Mouse (Mus musculus) ES-Bruce4 (cell line): ENCODE measurements around the gene B3galt5. TPM values are rescaled to one million over a fixed set of nuclear protein-coding genes. Genes with fewer than 3 reads are reported as not detected.

ENCODE experiments used
- H3K27ac ChIP-seq: 2 replicates; pipeline ENCODE4 v1.5.1; 2012; ENCODE audit warnings: low read length, inconsistent platforms; ENCODE audit not compliant: insufficient read depth
- H3K27me3 ChIP-seq: 2 replicates; pipeline ENCODE4 v1.6.1; 2012; ENCODE audit warnings: mild to moderate bottlenecking, low read length, inconsistent platforms; ENCODE audit not compliant: control insufficient read depth, poor library complexity, insufficient read depth, severe bottlenecking
- H3K36me3 ChIP-seq: 2 replicates; pipeline ENCODE4 v1.6.1; 2012; ENCODE audit warnings: inconsistent platforms, mild to moderate bottlenecking, low read length, moderate library complexity; ENCODE audit not compliant: control insufficient read depth, poor library complexity, insufficient read depth, severe bottlenecking
- H3K4me1 ChIP-seq: one replicate; pipeline ENCODE4 v1.8.1; 2011; ENCODE audit warnings: low read length; ENCODE audit not compliant: control insufficient read depth, insufficient read depth
- H3K4me3 ChIP-seq: 2 replicates; pipeline ENCODE4 v1.5.1; 2011; ENCODE audit warnings: low read depth, mild to moderate bottlenecking, low read length
- H3K9ac ChIP-seq: 2 replicates; pipeline ENCODE4 v1.6.1; 2012; ENCODE audit warnings: low read depth, mild to moderate bottlenecking, inconsistent platforms; ENCODE audit not compliant: poor library complexity, severe bottlenecking
- H3K9me3 ChIP-seq: replicated peaks from 2 replicates; pipeline ENCODE4 v1.6.1; 2012; ENCODE audit warnings: mild to moderate bottlenecking, low read length, inconsistent platforms; ENCODE audit not compliant: control insufficient read depth, poor library complexity, insufficient read depth, severe bottlenecking
- CTCF ChIP-seq: IDR thresholded peaks from one replicate; pipeline ENCODE4 v1.8.1; 2011; ENCODE audit warnings: low read depth, low read length
- EP300 ChIP-seq: IDR thresholded peaks from 2 replicates; pipeline ENCODE4 v1.6.1; 2011; ENCODE audit warnings: low read depth, low read length; ENCODE audit not compliant: insufficient read depth
- POLR2A ChIP-seq: IDR thresholded peaks from one replicate; pipeline ENCODE4 v1.8.1; 2011; ENCODE audit warnings: low read length; ENCODE audit not compliant: insufficient read depth
- polyA plus RNA-seq: library from polyadenylated mRNA; stranded (reverse); fragments of >200 nt; gene quantifications from 2 replicates; pipeline ENCODE4 v1.2.4, GENCODE M21; 2011; ENCODE audit warnings: low read depth; ENCODE audit not compliant: missing spikeins, insufficient read depth, insufficient read length

The B3galt5 gene
- polyA plus RNA-seq, 1 experiment, result not detected

- H3K4me3 ChIP-seq, result no peak overlapping the region
- no peaks in the 10 kb centered on the region for H3K27me3 ChIP-seq
- H3K27ac ChIP-seq, result no peak overlapping the region
- H3K36me3 ChIP-seq, result no peaks in the 10 kb centered on the region
- H3K9ac ChIP-seq, result no peak overlapping the region
- no peaks in the 10 kb centered on the region for H3K9me3 ChIP-seq
- H3K4me1 ChIP-seq, result no peaks in the 10 kb centered on the region
- no peak for TF ChIP-seq POLR2A
- no peak for TF ChIP-seq EP300
- no peak for TF ChIP-seq CTCF
Measured at GRCm38 (mm10) chr16:96222452-96222851, 13.1 kb upstream of the B3galt5 start.

GRCm38 (mm10) chr16:96228438-96228837, 7.2 kb upstream of the B3galt5 start:
- Histone ChIP-seq H3K4me1 (no peaks in the 10 kb centered on the region), H3K4me3 (no peak overlapping the region), H3K27me3 (no peaks in the 10 kb centered on the region), H3K27ac (no peak overlapping the region), H3K36me3 (no peaks in the 10 kb centered on the region), H3K9ac (no peak overlapping the region), H3K9me3 (no peaks in the 10 kb centered on the region)
- no peak for TF ChIP-seq EP300

DNA sequence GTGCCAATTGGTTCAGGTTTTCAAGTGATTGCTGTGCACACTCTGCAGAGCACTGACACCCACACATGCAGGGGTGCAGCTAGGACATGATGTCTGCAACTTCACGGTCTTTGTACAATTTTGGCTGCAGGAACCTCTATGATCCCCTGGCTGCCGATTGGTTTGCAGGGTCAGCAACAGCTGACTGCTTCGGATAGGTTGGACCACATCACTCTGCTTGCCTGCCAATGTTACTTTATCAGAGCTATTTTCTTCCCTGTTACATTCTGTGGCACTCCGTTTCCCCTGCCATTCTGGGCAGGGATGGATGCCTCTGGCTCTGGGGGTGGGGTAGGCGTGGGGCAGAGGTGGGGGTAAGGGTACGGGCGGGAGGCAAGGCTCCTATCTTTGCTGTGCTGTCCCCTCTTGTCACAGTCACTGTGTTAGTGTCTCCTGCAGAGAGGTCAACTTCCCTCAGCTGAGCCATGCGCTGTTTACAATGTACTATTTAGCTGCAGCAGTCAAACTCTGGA, 6.5 kb upstream of the B3galt5 start:
- TF ChIP-seq CTCF, result no peak
- no peak for TF ChIP-seq EP300
- no peak for TF ChIP-seq POLR2A
- H3K4me3 ChIP-seq, result no peak overlapping the region
- H3K36me3 ChIP-seq, result no peaks in the 10 kb centered on the region
- H3K9ac ChIP-seq, result no peak overlapping the region
- H3K27me3 ChIP-seq, result no peaks in the 10 kb centered on the region
- H3K9me3 ChIP-seq, result no peaks in the 10 kb centered on the region
- H3K4me1 ChIP-seq, result no peaks in the 10 kb centered on the region
- no peak overlapping the region for H3K27ac ChIP-seq

- Histone ChIP-seq H3K9me3 (no peaks in the 10 kb centered on the region), H3K36me3 (no peaks in the 10 kb centered on the region), H3K4me3 (no peak overlapping the region), H3K4me1 (no peaks in the 10 kb centered on the region), H3K27me3 (no peaks in the 10 kb centered on the region), H3K27ac (no peak overlapping the region), H3K9ac (no peak overlapping the region)
- TF ChIP-seq CTCF, result peak; percentile 96
- TF ChIP-seq POLR2A, result no peak
Measured at GRCm38 (mm10) chr16:96230411-96230810, 5.2 kb upstream of the B3galt5 start.

DNA sequence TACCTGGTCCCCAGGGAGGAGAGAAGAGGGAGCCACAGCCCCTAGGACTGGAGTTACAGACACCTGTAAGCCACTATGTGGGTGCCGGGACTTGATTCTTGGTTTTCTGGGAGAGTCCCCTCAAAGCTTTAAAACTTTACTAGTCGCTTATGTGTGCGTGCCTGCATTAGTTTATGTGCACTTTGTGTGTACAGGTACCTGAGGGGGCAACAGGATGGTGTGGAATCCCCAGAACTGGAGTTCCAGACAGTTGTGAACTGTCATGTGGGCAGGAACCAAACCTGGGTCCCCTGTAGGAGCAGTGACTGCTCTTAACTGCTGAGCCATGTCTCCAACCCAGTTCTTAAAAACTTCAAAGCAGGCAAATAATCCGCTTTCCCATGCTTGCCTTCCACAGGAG, 4.3 kb upstream of the B3galt5 start:
- H3K36me3 ChIP-seq, result no peaks in the 10 kb centered on the region
- no peak overlapping the region for H3K9ac ChIP-seq
- H3K27me3 ChIP-seq, result no peaks in the 10 kb centered on the region
- TF ChIP-seq CTCF (no peak), POLR2A (no peak), EP300 (no peak)
- H3K9me3 ChIP-seq, result no peaks in the 10 kb centered on the region
- H3K4me1 ChIP-seq, result no peaks in the 10 kb centered on the region
- H3K4me3 ChIP-seq, result no peak overlapping the region
- no peak overlapping the region for H3K27ac ChIP-seq

GRCm38 (mm10) chr16:96231974-96232373, 3.6 kb upstream of the B3galt5 start:
- TF ChIP-seq EP300, result no peak
- TF ChIP-seq POLR2A, result no peak
- TF ChIP-seq CTCF, result no peak
- Histone ChIP-seq H3K9me3 (no peaks in the 10 kb centered on the region), H3K4me1 (no peaks in the 10 kb centered on the region), H3K36me3 (no peaks in the 10 kb centered on the region), H3K27ac (no peak overlapping the region), H3K27me3 (no peaks in the 10 kb centered on the region), H3K9ac (no peak overlapping the region), H3K4me3 (no peak overlapping the region)
